Mouse (Mus musculus): ENCODE measurements at regions not wholly inside any gene's neighbourhood (a gene's known extent, or its start where the extent isn't known, plus 50 kb on each side); places are given as distances from the start of the nearest gene placed in this dataset.

DNA sequence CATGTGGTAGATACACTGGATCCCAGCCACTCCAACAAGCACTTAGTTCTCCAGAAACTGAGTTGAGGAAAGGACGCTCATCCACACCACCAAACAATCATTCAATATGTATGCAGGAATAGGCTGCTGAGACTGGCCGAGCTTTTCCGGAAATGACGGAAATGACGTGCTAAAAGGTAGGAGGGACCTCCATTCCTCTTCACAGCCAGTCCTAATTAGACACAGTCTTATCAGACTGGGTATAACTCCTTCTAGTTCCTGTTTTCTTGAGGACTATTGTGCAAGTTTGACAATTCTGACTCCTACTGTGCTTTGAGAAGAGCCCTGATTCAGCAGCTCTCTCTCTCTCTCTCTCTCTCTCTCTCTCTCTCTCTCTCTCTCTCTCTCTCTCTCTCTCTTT lies 477.9 kb upstream of the Gm26657 start:
- no peak for DNase-seq

DNA sequence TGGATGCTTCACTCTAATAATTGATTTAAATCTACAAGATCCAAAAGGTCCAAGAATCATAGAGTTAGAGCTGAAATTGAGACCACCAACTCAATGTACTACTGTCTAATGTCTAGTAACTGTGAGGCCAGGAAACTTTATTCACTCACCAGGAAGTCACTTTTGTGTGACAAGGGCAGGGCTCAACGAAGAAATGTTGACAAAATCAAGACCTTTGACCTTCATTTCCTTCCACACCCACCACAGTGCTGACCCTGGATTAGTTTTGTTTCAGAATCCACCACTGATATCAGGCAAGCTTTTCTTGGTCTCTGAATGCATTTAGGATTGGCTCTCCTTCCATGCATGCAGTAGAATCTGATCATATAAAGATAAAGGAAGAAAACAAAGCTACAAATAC lies 487.5 kb upstream of the Gm26657 start:
- peak; percentile 5 to 9 for DNase-seq

GRCm38 (mm10) chr4:56251766-56252165 lies 488.1 kb upstream of the Gm26657 start:
- no peak for DNase-seq

DNA sequence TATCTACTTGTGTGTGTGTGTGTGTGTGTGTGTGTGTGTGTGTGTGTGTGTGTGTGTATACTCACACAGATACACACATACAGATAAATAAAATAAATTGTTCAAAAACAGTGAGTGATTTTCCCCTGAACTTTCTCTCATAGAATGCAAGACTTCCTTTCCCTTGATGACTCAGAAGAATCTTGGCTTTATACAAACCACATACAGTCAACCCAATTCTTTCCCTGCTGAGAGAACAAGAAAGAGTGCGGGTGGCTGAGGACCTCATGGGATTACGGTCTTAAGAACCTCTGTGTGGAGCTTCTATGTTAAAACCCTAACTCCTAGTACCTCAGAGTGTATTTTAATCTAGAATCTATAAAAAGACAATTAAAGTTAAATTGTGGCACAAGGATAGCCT lies 489.3 kb upstream of the Gm26657 start:
- no peak for DNase-seq

DNA sequence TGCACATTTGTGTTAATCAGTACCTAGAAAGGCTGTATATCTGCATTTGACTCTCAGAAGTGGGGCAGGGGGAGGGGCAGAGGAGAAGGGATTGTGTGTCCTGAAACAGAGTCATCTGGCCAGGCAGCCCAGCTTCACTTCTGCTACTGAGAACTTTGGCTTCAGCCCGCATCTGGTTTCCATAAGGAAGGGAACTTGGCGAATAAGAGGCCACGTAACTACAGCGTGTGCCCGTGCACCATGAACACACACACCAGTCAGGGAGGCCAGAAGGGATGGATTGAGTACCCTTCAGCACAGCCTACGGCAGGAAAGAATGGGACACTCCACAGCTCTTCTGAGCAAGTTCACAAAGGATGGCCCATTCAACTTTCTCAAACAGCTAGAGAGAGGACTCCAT lies 496.0 kb upstream of the Gm26657 start:
- no peak for DNase-seq

DNA sequence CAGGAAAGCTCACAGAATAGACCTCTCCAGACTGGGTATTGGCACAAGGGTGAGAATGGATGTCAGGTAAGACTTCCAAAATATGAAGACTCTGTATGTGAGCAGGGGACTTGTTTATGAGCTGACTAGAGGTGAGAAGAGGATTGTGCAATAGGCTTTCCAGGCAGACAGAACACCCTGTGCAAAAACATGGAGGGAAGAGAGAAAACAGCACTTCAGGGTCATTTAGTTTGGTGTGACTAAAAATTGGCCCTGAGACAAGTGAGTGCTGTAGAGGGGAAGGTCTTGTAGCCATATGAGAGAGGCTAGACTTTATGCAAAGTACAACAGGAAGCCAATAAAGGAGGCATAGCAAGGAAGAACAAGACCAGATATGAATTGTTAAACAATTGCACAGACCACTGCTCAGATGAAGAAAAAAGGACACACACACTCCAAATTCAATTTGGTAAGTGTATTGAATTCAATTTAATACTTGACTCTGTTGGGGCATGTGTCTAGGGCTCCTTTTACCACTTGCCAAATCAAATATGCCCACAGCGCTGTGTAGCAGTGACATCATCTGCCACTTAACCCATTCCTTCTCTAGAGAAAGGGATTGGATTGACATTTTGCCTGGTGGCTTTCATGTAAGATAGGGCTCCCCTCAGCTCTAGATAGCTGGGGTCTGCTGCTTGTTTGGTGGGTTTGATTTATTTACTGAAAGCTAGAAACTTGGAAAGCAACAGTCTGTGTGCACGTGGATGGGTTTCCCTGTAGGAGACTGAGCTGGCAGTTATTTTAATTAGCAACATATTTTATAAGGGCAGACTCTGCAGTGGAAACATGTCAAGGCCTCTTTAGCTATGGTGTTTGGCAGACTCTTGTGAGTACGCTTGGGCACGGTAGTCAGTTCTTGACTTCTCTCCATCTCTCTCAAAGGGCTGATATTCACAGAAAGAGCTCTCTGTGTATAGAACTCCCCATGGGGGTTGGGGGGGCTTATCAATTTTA lies 501.1 kb upstream of the Gm26657 start:
- DNase-seq: no peak

DNA sequence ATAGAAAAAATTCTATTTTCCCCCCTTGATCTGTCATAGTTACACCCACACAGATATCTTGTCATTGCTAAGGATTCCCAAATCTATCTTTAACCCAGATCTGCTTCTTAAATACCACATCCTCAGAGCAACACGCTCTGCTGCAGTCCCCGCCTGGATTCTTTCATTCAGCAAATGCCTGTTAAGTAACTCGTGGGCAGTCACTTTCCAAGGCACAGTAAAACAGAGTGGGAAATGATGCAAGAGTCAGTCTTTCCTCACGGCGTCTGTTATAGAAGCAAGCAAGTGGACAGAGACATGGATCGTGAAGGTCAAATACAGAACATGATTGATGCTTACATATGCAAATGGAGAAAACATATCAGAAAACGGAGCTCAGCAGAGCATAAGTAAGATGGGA lies 508.5 kb upstream of the Gm26657 start:
- DNase-seq: no peak

DNA sequence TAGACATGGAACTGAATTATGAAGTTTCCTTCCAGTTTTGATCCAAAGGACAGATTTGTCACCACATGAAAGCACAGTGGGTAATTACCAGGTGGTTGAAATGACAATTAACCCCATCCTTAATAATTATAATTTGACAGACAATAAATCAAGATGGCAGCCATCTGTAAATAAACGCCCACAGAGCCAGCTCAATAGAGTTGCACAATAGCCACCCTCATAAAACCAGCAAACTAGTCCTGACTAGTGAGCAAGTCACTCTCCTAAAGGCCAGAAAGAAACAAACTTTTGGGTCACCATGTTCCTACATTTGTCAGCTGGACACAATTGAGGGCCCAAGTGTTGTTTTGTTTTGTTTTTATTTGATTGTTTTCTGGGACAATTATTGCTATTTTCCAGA lies 509.4 kb upstream of the Gm26657 start:
- no peak for DNase-seq

GRCm38 (mm10) chr4:56226493-56226892 lies 513.4 kb upstream of the Gm26657 start:
- DNase-seq: no peak

- DNase-seq: peak; percentile 18 to 45
Observed at GRCm38 (mm10) chr4:56224542-56224941, 515.3 kb upstream of the Gm26657 start.

DNA sequence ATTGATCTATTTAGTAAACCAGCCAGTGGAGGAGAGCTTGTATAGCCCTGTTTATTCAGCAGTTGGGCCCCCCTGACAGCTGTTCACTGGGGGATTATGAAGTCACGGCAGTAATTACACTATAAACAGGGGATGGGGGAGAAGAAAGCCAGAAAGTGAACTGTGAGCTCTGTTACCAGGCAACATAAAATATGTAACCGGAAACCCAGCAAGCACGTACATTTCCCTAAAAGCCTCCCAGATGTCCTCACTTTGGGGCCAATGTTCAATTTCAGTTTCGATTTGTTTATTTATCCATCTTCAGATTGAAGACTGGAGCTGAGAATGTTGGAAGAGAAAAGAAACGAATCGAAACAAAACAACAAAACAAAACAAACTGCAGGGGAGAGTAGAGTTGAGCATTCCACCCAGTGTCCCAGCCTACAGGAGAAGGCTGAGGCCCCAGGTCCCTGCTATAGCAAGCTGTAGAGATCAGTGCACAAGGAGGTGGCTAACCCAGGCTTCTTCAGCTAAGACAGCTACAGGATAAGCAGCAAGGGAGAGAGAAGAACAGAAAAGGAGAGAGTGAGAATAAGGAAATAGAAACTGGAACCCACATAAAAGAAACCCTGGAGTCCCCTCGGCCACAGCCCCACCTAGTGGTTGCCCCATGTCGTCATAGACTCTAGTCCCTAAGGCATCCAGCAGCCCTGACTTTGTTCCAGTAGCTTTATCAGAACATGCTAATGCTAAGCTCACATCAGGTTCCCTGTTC lies 517.7 kb upstream of the Gm26657 start:
- DNase-seq: peak; percentile 18 to 83

- DNase-seq: no peak
Observed at GRCm38 (mm10) chr4:56220531-56220930, 519.3 kb upstream of the Gm26657 start.

DNA sequence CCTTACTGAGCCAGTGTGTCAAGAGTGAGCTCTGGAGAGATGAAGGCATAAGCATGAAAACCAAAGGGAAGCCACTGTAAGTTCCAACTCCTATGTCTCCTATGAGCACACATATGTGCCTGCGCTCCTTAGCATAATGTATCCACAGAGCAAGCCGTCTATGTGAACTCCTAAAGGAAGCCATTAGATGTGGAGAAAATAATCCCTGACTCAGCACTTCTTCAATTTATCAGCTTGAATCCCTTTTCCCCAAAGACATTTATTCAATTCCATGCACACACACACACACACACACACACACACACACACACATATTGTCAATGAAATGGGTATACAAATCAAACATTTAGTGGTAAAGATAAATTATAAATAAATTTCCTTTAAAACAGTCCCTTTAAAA lies 530.4 kb upstream of the Gm26657 start:
- DNase-seq: no peak

DNA sequence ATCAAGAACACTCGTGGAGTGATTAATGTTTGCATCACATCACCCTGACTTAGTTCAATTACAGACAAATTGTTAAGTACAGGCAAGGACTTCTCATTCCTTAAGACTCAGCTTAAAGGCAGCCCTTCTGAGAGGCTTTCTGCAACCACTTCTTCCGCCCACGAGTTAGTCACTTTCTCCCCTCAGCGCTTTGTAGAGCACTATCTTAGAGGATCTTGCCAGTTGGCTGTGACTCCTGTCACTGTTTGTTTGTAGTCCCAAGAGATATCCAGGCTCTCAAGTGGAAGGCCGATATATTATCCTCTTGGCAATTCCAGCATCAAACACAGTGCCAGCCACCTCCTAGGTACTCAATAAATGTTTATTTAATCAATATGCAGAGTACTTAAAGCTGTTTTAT lies 532.1 kb upstream of the Gm26657 start:
- DNase-seq: no peak

- DNase-seq: no peak
Observed at GRCm38 (mm10) chr4:56205069-56205468, 534.8 kb upstream of the Gm26657 start.

DNA sequence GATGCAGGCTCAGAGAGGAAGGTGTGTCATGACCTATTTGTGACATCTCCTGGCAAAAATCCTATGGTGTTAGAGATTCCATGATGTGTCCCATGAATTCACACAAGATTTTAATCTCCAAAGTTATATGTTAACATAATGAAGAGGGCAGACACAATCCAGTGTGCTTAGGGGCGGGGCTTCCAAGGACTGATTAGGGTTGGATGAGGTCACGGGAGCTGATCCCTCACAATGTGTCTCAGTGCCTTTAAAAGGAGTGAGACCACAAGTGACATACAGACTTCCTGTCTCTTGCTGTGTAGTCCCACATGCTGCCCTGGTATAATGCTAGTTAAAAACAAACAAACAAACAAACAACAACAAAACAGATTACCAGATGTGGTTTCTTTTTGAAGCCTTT lies 546.5 kb upstream of the Gm26657 start:
- DNase-seq: no peak

- no peak for DNase-seq
Observed at GRCm38 (mm10) chr4:56192516-56192915, 547.4 kb upstream of the Gm26657 start.

GRCm38 (mm10) chr4:56179566-56179965 lies 560.3 kb upstream of the Gm26657 start:
- DNase-seq: no peak

GRCm38 (mm10) chr4:56178844-56179481 lies 560.9 kb upstream of the Gm26657 start:
- DNase-seq: no peak

DNA sequence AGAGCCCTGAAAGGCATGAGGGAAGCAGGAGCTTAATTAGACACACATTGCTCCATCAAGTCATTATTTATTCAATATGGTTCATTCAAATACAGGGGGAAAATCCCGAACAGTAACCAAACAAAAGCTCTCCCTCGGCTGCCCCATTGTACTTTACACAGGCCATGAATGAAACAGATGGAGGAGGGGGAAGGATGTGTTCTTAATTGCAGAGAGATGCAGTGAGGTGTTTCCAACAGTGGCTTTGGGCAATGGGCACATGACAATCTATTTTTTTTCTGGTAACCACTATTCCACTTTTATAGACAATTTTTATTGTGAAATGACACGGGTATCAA lies 578.6 kb upstream of the Gm26657 start:
- DNase-seq: no peak

DNA sequence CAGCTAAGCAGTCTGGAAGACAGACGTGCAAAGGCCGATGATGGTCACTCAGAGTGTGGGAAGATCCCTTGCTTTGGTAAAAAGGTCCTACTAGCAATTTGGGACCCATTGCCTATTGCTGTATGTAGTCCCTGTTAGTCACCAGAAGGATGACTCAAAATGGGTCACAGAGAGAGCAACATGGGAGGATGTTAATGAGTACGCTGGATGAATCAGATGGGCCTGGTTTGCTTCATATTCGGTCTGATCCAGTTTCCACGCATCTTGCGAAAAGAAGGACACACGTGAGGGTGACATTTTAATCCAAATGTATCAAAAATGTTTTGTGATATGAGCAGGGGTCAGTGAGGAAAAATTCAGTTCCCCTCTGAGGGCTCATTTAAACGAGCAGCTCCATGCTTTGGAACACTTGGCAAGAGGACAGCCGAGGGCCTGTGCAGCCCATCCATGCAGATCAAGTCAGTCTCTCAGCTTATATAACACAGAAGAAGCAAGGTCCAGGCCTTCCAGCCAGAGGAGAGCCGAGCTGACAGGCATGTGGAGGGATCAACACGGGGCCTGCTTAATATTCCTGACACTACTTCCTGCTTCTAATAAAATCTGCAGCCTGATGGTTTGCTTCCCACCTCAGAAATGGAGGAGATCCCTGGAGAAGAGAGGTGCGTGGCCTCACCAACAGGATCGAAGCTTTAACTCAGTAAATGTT lies 579.2 kb upstream of the Gm26657 start:
- peak in 1 of 2 experiments; percentile 14 for DNase-seq

DNA sequence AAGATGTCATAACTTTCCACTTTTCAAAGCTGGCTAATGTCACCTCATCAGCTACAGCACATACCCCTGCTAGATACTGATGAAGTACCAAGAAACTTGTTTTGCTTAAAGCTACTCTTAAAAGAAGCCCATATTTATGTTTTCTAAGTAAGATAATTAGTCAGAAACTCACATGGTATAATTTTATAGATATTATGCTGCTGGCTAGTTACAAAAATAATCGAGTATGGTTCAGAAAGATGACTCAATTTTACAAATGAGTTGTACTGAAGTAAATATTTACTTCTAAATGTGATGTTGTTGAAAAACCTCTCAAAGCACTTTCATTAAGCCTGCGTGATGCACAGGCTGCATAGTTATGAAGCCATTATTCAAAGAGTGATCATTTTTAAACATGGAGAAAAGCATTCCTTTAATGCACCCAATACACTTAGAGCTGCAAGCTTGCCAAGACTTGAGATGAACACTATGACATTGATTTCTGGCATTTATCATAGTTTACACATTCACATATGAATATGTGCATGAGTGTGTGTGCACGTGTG lies 582.3 kb upstream of the Gm26657 start:
- no peak for DNase-seq

DNA sequence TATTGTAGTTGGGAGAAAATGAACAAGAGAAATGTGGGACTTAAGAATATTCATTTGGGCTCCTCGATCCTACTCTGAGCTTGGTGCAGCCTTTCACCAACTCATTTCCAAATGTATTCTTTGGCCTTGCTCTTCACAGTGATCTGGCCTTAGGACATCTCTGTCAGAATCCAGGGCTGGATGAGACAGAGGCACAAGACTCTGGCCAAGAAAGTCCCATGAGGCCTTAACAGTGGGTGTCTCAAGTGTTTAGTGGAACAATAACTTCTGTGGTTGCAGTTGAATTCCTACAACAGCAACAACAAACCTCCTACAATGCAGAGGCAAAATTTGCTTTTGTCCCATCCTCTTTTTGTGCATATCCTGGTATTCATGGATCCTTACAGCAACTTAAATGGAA lies 589.2 kb upstream of the Gm26657 start:
- DNase-seq: no peak
